Mouse (Mus musculus): ENCODE data around the gene Kbtbd6. TPM values are rescaled to one million over a fixed set of nuclear protein-coding genes. Genes with fewer than 3 reads are reported as not detected.

Gene Kbtbd6
- polyA plus RNA-seq, 1 experiment, result 0.25 TPM

Other genes starting within 250 kb of the Kbtbd6 start
- not detected for gene Zfp957, start 204.5 kb upstream of the Kbtbd6 start, polyA plus RNA-seq (2012; fragmentation: generic; extraction: Trizol)
- gene Rgcc, start 150.2 kb upstream of the Kbtbd6 start, polyA plus RNA-seq (2012; fragmentation: generic; extraction: Trizol), result 1.5 TPM
- gene Naa16, start 61.1 kb upstream of the Kbtbd6 start, polyA plus RNA-seq (2012; fragmentation: generic; extraction: Trizol), result 8.6 TPM
- 2.7 TPM for gene Mtrf1, start 54.1 kb upstream of the Kbtbd6 start, polyA plus RNA-seq (2012; fragmentation: generic; extraction: Trizol)
- 0.78 TPM for gene Kbtbd7, start 25.3 kb upstream of the Kbtbd6 start, polyA plus RNA-seq (2012; fragmentation: generic; extraction: Trizol)
- gene Elf1, start 29.4 kb downstream of the Kbtbd6 start, polyA plus RNA-seq (2012; fragmentation: generic; extraction: Trizol), result 3.4 TPM
- gene Wbp4, start 29.7 kb downstream of the Kbtbd6 start, polyA plus RNA-seq (2012; fragmentation: generic; extraction: Trizol), result 9.8 TPM
- 68.8 TPM for gene Sugt1, start 135.9 kb downstream of the Kbtbd6 start, polyA plus RNA-seq (2012; fragmentation: generic; extraction: Trizol)
- not detected for gene Cnmd, start 210.3 kb downstream of the Kbtbd6 start, polyA plus RNA-seq (2012; fragmentation: generic; extraction: Trizol)